Mouse (Mus musculus) fat pad, adult 2 months (tissue): ENCODE data around the gene Itgb7.
A peak's percentile ranks its signal among the peaks of the same experiment; 100 is the strongest.

ENCODE experiments used
- DNase-seq: peaks from one replicate; pipeline ENCODE4 v3.0.0-alpha.2; 2011; ENCODE audit warnings: low read depth, low spot score; ENCODE audit errors: extremely low read depth

The Itgb7 gene

DNA sequence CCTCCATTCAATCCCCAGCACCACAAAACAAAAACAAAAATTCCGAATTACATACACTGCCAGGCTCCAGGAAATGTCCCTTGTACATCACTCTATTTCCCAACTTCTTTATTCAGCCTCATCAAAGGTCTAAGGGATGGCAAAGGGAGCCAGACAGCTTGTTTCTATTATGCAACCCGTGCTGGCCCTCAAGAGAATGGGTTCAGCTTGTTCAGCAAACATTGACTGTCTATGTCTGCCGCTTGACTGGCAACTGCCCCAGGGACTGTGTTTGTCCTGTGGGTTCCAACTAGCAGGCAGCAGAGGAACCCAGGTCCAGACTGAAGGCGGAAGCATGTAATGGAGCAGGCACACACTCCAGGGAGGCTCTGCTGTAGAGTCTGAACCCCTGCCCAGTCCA, 32.9 kb downstream of the Itgb7 start:
- peak; percentile 78 for DNase-seq

GRCm38 (mm10) chr15:102195373-102195772, 36.4 kb downstream of the Itgb7 start:
- no peak for DNase-seq

GRCm38 (mm10) chr15:102194439-102194838, 37.3 kb downstream of the Itgb7 start:
- DNase-seq, result no peak

DNA sequence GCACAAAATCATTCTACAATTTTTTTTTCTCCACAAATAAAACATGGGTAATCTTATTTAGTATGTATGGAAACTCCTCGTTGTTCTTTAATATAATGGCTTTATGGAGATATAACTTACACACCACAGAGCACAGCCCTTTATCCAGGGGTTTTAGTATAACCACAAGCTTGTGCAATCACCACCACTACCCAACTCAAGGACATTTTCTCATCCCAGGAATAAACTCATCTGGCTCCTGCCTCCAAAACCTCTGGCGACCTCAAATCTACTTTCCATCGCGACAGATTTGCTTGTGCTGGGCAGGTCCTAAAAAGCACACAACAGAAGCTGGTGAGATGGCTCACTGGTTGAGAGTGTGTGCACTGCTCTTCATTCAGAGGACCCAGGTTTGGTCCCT, 38.1 kb downstream of the Itgb7 start:
- no peak for DNase-seq

- DNase-seq, result no peak
These were observed 38.8 kb downstream of the Itgb7 start for GRCm38 (mm10) chr15:102192820-102193386.

DNA sequence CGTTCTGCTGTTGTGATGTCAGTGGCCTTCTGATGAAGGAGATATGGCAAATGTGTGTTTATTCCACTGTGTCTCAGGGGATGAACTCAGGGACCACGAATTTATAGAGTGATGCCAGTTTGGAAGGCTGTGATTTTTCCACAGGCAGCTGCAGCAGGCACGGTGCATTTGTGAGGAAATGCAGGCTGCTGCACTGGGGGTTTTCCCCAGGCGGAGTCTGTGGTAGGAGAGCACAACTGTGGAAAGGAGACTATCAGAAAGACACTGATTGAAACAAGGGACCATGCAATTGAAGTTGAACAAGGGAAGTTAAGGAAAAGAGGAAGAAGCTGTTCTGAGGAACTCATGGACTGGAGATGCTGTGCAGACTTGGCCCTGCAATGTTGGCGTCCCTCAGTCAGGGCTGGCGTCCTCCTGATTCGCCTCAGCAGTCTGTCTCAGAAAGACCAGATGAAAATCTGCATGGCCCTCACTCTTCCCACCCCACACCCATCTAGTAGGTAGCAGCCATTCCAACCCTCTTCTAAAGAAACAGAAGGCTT, 39.4 kb downstream of the Itgb7 start:
- DNase-seq, result no peak

DNA sequence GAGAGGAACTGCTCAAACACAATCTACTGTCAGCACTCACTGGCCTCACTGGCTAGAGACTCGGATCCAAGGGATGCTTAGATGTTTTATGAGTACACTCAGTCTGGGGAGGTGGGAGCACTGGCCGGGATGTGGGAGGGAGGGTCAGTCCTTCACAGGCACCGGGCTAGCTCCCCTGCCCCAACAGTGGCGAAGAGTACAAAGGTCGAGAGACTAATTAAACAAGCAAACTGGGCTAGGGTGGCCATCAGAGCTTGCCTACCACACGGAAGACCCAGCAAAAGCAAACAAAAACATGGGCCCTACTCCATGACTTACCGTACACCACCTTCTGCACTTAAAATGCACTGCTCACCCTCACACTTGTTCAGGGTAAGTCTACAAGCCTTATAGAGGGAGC, 40.0 kb downstream of the Itgb7 start:
- no peak for DNase-seq

GRCm38 (mm10) chr15:102188883-102189282, 42.9 kb downstream of the Itgb7 start:
- DNase-seq, result no peak

- DNase-seq, result no peak
These were observed 43.6 kb downstream of the Itgb7 start for GRCm38 (mm10) chr15:102188096-102188495.

- DNase-seq, result no peak
These were observed 45.5 kb downstream of the Itgb7 start for GRCm38 (mm10) chr15:102186239-102186638.

DNA sequence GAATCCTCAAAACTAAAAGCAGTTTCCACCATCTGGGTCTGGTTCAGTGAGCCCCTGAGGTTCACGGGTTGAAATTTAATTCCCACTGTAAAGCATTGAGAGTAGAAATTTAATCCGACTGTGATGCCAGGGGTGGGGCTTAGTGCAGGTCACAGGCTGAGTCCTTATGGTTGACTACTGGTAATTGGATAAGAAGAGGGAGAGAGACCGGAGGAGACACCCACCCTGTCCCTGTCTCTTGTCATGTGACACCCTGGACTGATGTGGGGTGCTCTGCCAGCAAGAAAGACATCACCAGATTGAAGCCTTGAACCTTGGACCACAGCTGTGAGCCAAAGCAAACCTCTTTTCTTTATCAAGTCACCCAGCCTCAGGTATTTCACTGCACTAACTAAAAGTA, 48.7 kb downstream of the Itgb7 start:
- no peak for DNase-seq

GRCm38 (mm10) chr15:102179924-102180323, 51.8 kb downstream of the Itgb7 start:
- DNase-seq, result no peak

GRCm38 (mm10) chr15:102179106-102179505, 52.6 kb downstream of the Itgb7 start:
- no peak for DNase-seq

GRCm38 (mm10) chr15:102178279-102178678, 53.5 kb downstream of the Itgb7 start:
- no peak for DNase-seq

- DNase-seq, result no peak
These were observed 54.3 kb downstream of the Itgb7 start for GRCm38 (mm10) chr15:102177417-102177816.

GRCm38 (mm10) chr15:102176571-102177316, 55.0 kb downstream of the Itgb7 start:
- no peak for DNase-seq

DNA sequence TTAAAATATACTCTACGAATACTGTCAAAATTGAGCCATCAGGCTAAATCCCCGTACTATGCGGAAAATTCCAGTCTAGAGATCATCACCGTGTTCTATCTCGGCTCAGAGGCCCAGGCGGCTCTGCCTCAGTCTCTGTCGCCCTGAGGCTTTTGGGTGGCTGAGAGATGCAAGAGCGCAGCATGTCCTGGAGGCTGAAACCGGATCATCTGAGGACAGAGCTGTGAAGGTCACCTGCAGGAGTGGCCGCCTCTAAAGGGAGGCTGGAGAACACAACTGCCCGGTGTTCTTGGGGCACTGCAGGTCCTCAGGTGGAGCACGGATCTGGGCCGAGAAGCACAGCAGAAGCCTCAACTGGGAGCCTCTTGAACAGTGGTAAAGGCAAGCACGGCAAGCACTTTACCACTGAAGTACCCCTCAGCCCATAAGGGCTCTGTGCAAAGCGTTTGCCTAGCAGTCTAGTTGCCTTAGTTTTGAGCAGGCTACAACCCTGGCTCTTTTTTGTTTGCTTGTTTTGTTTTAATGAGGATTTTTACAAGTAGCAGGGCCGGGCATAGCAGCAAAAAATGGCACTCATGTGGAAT, 55.9 kb downstream of the Itgb7 start:
- DNase-seq, result no peak

GRCm38 (mm10) chr15:102173581-102173980, 58.2 kb downstream of the Itgb7 start:
- peak; percentile 50 for DNase-seq

DNA sequence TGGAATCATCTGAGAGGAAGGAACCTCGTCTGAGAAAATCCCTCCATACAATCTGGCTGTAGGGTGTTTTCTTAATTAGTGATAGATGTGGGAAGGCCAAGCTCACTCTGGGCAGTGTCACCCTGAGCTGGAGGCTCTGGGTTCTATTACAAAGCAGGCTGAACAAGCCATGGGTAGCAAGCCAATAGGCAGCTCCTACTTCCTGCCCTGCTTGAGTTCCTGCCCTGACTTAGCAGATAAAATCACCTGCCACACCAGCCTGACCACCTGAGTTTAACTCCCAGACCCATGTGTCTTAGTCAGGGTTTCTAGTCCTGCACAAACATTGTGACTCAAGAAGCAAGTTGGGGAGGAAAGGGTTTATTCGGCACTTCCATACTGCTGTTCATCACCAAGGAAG, 62.7 kb downstream of the Itgb7 start:
- no peak for DNase-seq

DNA sequence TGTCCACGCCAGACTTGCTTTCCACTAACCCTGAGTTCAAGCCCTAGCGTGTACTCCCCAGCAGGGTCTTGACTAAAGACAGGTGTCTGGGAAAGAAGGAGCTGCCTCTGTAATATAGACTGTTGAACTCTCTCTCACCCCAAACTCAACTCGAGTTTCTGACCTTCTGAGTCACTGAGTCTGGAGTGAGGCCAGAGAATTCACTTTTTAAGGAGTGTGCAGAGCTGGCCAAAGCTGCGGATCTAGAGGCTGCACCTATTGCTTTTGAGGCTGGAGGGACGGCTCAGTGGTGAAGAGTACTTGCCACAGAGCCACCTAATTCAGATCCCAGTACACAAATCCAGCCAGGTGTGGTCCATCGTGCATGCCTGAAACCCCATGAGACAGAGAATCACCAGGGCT, 64.1 kb downstream of the Itgb7 start:
- no peak for DNase-seq
